Mouse (Mus musculus): ENCODE results near the gene Ifitm6.
A peak's percentile ranks its signal among the peaks of the same experiment; 100 is the strongest.
"Not testable (repeated sequence)": the region's sequence is repeated elsewhere in the genome, so short reads cannot be mapped to it uniquely, and the experiment has no call there.

Gene Ifitm6

DNA sequence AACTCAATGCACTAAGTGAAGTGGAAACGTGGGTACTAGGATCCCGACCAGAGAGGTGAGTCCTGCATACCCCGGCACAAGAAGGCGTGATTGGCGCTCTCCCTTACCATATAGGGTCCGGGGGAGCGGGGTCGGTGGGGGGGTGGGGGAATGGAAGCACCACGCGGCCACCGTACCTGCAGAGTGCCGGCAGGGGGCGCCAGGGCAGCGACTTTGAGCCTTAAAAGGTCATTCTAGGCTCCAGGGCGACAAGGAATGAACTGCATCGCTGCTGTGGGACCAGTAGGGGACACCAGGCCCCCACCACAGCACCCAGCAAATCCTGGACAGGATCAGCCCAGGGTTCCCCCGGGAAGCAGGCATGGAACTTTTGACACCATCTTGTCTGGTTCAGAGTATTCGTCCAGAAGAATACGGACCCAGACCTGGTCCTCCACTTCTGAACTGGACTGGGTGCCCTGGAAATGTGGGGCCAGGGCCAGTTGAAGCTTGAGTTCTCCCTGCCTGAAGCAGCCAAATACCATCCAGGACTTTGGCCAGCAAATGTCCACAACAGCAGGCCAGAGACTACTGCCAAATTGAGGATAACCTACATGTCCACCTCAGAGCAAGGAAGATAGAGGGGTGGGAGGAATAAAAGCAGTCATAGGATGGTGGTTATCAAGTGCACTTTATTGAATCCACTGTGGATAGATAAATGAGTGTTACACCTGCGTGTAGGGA is 8.6 kb downstream of the Ifitm6 start:
- DNase-seq (ENCODE audit: low read depth), result peak; percentile 89

DNA sequence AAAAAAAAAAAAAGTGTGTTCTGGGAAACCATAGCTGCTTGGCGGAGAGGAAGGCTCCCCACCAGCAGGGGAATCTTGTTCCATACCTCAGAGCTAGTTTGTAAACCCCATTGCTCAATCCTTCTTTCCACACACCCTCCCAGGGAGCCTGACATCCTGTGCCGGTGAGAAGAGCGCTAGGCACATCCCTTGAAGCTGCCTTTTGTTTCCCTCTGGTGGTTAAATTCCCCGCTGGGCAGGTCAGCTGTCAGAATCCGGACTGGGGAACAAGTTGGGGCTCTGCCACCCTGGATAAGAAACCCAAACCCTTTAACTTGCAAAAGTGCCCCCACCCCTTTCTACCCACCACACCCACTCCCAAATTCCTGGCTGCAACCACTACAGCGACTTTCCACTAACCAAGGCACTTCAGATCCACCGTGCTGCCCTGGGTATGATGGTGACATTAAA is 9.4 kb downstream of the Ifitm6 start:
- DNase-seq (ENCODE audit: low read depth), result peak; percentile 88

DNA sequence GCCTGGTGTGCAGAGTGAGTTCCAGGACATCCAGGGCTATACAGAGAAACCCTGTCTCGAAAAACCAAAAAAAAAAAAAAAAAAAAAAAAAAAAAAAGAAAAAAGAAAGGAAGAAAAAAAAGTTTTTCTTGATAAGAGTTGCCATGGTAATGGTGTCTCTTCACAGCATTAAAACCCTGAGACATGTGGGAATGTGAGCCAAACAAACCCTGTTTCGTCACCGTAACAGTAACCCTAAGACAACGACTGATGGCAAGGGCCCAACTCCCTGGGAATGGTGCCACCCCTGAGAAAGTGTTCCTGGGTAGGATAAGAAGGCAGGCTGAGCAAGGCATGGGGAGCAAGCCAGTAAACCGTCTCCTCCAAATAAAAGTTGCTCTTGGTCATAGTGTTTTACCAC is 10.8 kb downstream of the Ifitm6 start:
- DNase-seq (ENCODE audit: low read depth), result peak; percentile 73

DNA sequence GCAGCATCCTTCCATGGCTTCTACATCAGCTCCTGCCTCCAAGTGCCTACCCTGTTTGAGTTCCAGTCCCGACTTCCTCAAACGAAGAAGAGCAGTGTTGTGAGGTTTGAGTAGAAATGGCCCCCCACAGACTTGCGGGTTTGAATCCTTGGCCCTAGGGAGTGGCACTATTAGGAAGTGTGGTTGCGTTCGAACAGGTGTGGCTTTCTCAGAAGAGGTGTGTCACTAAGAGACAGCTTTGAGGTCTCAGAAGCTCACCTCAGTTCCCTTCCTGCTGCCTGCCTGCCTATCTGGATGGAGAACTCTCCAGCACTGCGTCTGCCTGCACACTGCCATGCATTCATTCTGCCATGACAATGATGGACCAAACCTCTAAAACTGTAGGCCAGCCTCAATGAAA is 11.3 kb downstream of the Ifitm6 start:
- DNase-seq (ENCODE audit: low read depth), result no peak

DNA sequence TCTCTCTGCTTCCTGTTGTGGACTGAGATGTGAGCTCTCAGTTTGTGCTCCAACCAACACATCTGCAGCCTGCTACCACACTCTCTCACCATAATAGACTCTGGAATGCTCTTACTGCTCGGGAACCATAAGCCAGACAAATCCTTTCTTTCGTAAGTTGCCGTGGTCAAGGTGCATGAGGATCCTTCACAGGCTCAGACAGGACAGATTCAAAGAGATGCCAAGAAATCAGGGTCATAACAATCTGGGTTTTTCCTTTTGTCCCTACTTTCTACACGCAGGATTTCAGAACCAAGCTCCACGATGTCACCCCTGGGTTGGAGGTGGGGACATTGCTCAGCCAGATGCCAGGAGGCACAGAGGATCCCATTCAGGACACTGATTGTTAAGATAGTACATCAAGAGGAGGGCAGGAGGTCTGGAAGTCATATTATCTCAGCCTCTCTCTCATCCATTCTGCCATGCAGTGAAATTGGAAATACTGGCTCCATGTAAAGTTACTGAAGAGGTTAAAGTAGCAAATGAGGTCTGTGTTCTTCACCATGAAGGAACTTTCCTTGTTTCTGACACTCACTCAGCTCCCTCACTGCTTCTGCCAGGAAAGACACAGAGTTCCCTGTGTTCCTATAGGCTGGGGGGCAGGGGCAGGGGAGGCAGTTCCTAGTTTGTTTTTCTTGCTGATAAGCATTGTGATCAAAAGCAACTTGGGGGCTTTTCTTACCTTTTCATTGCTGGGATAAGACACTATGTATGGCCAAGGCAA is 14.3 kb downstream of the Ifitm6 start:
- DNase-seq (ENCODE audit: low read depth), result no peak

DNA sequence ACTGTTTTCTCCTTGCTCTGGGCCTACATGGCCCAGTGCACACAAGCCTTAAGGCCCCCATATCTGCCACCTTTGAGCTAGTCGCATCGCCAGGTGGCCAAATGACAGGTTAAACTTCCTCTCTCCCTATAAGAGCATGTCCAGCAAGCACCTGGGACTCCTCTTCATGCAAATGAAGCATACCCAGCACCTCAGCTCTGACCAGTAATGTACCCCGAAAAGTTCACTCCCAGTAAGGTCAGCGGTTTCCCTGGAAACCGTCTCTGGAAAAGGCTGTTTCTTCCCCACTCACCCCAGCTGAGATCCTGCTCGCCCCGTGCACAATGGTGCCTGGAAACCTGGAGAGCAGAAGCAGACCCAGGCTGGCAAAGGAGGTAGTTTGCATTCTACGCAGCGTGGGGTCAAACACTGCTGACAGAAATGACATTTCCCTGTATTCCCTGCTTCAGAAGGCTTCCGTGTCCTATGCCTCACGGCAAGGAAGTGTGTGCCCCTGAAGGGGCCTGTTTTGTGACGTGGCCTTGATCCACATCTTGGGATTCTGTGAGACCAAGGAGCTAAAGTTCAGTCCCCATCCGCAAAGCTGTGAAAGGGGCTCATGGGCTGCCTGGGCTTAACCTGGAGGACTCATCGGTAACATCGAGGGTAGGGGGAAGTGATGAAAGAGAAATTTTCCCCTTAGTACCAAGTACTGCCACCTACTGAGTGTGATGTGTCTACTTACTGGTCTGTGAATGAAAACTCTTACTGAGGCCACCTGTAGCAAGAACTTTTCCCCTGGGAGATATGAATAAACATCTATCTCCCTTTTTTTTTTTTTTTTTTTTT is 16.6 kb downstream of the Ifitm6 start:
- no peak for DNase-seq (ENCODE audit: low read depth)

DNA sequence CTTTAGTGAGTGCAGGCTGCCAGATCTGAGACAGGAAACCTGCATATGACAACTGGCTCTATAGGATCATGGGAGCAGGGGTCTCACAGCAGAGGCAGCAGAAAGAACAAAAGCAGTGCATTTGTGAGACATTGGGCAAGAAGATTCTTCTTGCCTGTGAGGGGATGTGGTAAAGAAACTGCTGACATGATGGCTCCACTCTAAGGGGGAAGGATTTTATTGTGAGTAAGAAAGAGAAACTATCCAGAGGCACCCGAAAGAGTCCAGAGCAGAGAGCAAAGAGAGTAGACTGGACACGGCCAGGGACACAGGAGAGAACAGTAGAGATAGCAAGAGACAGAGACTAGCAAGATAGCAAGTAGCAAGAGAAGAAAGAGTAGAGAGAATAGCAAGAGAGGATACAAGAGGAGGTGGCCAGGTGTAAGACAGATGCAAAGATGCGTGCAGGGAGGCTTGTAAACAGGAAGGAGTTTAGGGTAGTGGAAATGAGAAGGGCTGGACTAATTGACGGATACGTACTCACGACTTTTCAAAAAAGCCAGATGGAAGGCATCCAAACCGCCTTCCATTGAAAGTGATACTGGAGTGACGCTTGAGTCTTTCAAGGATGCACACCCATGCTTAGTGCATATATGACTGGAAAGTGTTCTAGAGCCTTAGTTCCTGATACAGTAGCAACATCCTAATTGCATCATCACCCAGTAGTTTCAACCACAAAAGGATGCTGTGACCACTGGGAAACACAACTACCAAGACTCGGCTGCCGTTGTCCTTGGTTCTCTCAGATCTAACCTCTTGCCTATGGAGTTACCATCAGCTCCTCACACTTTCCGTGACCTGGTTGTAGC is 18.6 kb downstream of the Ifitm6 start:
- no peak for DNase-seq (ENCODE audit: low read depth)

DNA sequence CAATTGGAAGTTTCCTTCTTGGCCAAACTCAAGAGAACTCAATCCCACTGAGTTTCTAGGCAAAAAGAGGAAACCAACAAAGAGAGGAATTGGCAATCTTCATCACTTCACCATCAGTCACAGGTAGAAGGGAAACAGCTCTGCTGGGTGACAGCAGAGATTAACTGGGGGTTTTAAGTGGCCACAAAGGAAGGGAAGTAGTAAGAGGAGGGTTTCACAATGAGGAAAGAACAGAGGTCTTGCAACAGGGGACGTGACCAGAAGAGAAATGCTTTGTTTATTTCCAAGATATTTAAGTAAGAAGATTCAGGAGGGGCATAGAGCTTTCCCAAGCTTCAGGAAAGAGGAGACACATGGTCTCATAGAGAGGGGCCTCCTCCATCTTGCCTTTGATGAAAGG is 19.9 kb downstream of the Ifitm6 start:
- DNase-seq (ENCODE audit: low read depth), result no peak

DNA sequence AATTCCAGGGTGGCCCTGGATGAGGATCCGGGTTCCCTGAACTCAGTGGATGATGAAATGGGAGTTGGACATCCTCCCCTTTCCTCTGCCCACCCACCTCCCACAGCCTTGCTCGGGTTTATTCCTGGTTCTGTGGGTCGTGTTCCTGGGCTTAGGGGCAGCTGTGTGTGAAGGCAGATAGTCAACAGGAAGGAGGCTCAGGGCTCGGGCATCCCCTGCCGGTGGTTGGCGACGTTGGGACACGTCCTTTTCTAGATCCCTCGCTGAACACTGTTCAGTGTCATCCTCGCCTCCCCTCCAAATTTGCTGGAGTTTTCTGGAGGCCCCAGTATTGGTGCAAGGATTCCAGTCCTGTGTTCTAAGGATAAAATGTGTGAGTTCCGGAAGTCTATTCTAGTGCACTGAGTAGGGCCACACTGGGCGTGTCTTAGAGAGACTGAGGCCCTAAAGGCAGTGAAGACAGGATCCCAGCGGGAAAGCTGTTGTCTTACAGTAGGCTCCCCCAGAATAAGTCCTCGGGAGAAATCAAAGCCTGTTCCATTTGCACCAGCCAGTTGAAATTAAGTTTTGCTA is 26.5 kb downstream of the Ifitm6 start:
- DNase-seq (ENCODE audit: low read depth), result no peak

DNA sequence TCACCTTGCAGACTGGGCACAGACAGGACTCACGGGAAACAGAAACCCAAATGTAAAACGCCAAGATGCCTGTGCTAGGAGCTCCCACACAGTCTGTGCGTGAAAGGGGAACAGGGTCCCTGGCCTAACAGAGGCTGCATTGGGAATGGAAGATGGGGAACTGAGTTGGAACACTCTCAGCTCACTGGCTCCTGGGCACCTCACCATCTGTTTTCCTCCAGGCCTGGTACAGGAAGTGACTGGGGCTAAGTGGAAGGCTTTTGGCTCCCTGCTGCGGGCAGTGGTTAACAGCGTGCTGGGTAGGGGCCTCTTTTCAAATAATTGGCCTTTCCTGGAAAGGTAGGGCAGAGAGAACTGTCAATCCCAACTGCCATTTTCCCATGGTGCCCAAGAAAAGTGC is 27.1 kb downstream of the Ifitm6 start:
- no peak for DNase-seq (ENCODE audit: low read depth)

DNA sequence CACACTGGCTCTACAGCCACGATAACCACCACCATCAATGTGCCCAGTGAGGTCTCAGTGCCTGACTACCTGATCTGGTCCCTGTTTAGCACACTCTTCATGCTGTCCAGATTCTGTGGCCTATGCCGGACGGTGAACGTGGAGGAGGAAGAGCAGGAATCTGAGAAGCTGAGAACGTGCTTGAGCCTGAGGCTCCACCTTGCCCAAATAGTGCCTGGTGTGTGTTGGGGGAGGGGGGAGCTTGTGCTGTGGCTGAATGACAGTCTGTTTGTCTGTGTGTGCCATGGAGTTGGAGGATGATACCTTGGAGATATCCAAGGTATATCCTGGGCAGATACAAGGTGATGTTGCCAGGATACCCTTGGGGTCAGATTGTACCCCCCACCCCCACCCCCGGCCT is 27.5 kb downstream of the Ifitm6 start:
- no peak for DNase-seq (ENCODE audit: low read depth)

DNA sequence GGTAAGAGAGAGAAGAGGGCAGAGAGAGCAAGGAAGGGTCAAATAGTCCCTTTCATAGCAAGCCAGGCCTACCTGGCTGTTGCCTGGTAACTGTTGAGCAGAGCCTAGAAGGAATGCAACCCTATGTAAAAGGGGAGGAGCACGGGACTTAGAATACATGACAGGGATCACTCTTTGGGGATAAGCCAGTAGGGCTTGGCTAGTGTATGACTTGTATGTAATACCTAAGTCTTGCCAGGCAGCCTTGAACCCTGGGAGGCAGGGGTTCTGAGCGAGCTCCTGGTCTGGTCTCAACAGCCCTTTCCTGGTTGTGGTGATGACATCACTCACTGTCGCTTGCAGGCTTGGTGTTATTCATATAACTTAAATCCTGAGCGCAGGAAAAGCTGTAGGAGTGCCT is 28.7 kb downstream of the Ifitm6 start:
- DNase-seq (ENCODE audit: low read depth), result no peak

DNA sequence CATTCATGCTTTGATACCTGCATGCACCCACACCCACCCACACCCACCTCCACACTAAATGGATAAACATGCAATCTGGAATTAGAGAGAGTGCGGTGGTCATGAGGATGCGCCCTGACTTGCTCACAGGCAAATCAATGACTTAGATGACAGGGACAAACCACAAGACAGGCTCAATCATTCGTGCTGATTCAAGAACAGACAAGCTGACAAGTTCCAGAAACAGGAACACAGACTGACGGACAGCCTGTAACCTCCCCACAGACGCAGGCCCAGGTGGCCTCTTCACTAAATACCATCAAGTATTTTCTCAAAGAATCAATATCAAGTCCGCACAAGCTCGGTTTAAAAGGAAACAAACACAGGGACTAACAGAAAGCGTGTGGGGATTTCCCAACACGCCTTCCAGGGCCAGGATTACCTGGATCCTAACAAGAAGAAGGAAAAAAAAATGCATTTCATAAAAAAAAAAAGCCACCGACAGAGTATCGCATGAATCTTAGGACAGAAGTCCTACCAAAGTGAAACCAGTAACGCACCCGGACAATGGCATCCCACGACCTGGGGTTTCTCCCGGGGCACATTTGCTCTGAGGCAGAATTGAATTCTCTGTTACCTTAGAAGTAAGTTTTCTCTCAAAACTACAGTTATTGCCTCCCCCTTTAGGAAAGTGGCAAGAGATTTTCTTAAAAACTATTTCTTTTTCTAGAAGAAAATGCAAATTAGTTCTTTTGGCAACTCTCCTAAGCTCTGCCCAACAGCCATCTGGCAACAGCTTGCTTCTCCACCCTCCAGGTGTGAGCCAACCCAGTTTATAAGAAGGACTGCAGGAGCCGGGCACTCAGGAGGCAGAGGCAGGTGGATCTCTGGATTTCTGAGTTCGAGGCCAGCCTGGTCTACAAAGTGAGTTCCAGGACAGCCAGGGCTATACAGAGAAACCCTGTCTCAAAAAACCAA is 30.3 kb downstream of the Ifitm6 start:
- no peak for DNase-seq (ENCODE audit: low read depth)

DNA sequence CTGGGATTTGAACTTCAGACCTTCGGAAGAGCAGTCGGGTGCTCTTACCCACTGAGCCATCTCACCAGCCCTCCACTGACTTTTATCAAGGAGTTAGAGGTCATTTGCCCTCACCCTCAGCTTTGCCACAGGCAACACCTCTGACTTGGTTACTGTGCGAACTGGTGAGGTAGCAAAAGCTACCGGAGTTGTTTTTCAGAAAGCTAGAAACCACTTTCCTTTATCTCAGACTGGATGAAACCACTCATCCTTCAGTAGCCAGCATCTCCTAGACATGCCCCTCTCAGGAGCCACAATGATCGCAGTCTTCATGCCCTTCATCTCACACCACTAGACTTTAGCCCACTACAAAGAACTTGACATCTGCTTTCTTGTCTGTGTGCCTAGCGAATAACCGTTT is 34.8 kb downstream of the Ifitm6 start:
- no peak for DNase-seq (ENCODE audit: low read depth)

DNA sequence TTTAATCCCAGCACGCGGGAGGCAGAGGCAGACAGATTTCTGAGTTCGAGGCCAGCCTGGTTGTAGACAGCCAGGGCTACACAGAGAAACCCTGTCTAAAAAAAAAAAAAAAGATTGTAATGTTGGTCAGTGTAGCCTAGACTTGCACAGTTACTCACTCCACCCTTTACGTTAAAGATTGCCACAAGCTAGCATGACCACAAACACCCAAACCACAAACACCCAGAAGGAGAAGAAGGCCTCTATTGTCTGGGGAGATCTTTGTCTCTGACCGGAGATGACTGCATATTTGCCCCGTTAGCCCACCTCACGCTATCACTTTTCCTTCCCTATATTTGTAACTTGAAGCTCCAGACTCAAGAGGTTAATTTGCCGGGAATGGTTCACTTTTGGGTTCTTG is 36.0 kb downstream of the Ifitm6 start:
- DNase-seq (ENCODE audit: low read depth), result no peak

DNA sequence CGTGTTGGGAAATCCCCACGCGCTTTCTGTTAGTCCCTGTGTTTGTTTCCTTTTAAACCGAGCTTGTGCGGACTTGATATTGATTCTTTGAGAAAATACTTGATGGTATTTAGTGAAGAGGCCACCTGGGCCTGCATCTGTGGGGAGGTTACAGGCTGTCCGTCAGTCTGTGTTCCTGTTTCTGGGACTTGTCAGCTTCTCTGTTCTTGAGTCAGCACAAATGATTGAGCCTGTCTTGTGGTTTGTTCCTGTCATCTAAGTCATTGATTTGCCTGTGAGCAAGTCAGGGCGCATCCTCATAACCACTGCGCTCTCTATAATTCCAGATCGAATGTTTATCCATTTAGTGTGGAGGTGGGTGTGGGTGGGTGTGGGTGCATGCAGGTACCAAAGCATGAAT is 41.0 kb downstream of the Ifitm6 start:
- not testable (repeated sequence) for DNase-seq (ENCODE audit: low read depth)

DNA sequence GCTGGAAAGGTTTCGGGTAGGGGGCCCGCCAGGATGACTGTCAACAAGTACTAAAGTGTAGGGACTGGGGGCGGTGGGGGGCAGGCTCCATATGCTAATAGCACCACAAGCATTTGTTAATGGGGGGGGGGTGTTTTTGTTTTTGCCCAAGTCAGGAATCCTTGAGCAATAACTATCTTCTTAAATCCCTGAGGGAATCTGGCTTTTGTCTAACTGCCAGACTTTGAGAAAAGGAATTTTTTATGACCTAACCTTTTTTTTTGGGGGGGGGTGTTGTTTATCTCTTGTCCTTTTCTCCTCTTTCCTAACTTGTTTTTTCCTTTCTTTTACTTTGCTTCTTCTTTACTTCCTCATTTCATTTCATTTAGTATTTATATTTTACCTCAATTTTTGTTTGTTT is 42.3 kb downstream of the Ifitm6 start:
- DNase-seq (ENCODE audit: low read depth), result peak; percentile 68

DNA sequence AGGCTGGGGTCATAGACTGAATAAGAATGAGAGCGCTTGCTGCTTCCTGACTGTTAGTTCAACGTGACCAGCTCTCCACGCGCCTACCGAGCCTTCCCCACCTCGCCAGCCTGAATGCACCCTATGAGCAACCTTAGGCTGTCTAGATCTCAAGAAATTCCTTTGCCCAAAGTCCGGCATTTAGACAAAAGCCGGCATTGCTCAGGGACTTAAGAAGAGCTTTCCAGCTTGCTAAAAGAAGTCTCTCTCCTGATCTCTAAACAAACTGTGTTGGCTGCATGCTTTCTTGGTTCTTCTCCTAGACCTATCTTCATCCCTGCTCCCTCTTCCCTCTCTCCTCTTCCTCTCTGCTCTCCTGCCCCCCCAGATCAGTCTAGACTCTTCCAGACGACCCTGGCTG is 42.8 kb downstream of the Ifitm6 start:
- DNase-seq (ENCODE audit: low read depth), result no peak

DNA sequence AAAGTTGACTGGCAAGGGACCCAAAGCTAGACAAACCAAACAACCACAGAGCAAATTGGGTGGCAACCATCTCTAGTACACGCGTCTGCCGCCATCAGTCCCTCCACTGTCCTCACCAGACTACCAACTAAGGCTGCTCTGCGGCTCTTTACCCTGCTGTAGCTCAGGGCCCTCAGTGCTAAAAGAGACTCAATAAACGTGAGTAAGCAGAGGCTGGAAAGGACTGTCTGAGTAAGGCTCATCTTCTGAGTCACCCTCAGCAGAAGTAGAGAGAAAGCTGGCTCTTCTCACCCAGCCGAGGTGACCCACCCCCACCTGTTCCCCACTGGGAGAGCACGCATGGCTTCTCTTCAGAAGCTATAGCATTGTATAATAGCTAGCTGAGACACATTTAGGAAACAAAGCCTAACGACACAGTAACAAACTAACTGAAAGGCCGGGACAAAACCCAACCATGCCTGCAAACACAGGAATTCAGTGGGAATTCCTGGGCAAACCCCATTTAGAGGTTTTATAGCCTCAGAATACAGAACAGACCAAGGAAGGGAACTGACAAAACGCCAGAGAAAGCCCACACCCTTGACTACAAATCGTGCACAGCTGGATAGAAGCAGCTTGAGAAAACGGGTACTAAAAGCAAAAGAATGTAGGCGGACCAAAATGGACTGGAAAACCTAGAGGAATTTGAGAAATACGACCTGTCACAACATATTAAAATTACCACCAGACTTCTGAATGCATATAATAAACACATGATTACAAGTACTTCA is 44.1 kb downstream of the Ifitm6 start:
- DNase-seq (ENCODE audit: low read depth), result peak; percentile 79

Measured in NIH3T3 (cell line).